Mouse (Mus musculus) bone marrow, adult 2 months (tissue): Measurements from ENCODE around the gene Srpk1.

ENCODE experiments used
- CTCF ChIP-seq: fragments of 200-500 bp; IDR thresholded peaks from 2 replicates; pipeline ENCODE4 v1.5.1; 2011; ENCODE audit warnings: low read length, control low read depth; ENCODE audit not compliant: control insufficient read depth, insufficient read depth
- POLR2A ChIP-seq: fragments of 200-500 bp; IDR thresholded peaks from 2 replicates; pipeline ENCODE4 v1.6.1; 2011; ENCODE audit warnings: low read depth, mild to moderate bottlenecking, control low read depth, low read length, borderline replicate concordance; ENCODE audit not compliant: control insufficient read depth

DNA sequence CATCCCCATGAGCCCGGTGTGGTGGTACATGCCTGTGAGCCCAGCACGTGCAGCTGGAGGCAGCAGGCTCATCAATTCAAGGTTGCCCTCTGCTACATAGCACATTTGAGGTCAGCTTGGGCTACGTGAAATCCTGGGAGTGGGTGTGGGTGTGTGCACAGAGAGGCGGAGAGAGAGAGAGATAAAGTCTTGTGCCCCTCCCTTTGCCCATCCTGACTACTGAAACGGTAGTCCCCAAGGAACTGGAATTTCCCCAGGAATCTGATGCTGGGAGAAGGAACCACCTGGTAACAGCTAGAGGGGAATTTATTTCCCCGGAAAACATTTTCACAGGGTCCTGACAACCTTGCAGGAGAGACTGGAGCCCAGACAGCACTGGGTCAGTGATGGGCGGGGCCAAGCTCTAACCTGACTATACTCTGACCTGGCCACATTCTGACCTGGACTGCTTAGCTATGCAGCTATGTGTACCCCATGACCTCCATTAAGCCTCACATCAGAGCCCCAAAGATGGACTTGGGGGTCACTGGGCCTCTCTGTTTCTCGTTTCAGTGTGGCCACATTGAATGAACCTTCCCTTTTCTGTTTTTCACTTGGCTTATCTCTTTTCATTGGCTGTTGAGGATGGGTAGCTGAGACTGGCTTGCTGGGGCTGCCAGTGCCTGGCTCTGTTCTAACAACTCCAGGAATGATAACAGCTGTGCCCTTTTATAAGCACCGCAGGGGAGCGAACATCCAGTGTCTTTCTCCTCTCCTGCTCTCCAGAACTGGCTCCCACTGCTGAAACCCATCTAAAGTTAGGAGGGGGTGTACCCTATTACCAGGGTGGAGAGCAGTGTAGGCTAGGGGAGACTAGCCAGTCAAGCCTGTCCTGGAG lies 6.0 kb upstream of the Srpk1 start:
- TF ChIP-seq POLR2A = no peak
- no peak for TF ChIP-seq CTCF
